Mouse (Mus musculus): ENCODE measurements around the gene Grpel1.
A peak's percentile ranks its signal among the peaks of the same experiment; 100 is the strongest.

Gene Grpel1

DNA sequence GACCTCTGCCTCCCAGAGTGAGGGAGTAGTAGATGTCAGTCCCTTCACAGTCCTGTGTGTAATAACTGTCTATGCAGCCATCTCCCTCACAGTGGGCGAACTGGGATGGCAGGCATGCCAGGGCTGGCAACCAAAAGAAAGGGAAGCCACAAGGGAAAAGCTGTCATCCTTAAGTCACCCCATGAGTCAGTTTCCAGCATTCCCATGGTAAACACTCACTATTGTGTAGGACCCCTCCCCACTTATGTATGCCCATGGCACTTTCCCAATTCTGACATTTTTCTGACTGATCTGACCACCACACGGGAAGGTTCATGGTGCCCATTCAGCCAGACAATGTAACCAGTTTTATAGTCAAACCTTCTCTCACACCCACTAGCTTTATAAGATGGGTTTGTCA is 4.1 kb upstream of the Grpel1 start:
- DNase-seq (ENCODE audit: extremely low read depth, low read depth, low spot score), result no peak

DNA sequence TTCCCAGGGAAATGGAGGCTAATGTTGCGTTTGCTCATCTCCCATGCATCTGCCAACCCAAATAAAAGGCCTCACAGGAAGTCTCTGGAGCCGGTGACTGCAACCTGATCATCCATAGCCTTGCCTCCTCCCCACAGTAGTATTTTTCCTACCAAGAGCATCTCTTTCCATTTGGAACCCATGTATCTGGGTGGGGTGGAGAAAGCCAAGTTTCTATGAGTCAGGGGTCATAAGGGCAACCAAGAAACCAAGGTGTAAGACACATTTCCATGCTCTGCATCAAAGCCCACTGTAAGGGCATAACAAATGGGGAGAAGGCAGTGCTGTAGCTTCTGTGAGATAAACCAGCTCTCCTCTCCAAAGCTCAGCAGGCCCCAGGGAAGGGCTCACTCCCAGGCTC is 3.6 kb upstream of the Grpel1 start:
- DNase-seq (ENCODE audit: extremely low read depth, low read depth, low spot score), result no peak

DNA sequence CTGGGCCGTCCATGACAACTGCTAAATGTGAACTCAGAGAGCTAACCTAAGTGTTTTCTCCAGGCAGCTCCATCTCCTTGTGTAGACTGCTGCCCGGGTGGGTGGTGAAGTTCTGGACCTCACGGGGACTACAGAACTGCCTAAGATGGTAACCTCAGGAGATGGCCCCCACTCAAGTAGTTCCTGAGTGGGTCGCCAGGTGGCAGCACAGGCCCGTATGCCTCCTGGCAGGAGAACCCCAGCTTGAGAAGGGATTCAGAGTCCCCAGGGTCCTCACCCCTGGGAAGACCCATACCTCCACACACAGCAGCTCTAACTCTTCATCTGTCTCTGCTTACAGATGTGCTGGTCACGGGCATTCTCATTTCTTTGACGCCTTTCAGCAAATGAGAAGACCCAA is 2.0 kb upstream of the Grpel1 start:
- no peak for DNase-seq (ENCODE audit: extremely low read depth, low read depth, low spot score)

DNA sequence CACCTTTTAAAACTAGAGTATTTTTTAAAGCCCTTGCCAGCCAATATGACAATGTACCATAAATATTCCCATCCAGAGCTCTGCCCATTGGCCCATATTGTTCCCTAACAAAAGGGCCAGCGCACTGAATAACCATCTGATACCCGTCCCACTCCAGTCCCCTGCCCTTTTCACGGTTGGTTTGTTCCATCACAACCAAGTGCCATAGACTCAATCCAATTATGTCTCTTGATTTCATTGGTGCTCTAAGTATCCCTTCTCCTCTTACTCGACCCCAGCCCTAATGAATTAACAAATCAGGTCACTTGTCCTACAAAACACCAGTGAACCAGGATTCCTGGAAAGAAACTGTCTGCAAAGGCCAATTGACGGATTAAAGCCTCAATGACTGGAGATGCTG is 1.4 kb upstream of the Grpel1 start:
- no peak for DNase-seq (ENCODE audit: extremely low read depth, low read depth, low spot score)

GRCm38 (mm10) chr5:36465889-36466288 is 1.1 kb downstream of the Grpel1 start:
- no peak for DNase-seq (ENCODE audit: extremely low read depth, low read depth, low spot score)

DNA sequence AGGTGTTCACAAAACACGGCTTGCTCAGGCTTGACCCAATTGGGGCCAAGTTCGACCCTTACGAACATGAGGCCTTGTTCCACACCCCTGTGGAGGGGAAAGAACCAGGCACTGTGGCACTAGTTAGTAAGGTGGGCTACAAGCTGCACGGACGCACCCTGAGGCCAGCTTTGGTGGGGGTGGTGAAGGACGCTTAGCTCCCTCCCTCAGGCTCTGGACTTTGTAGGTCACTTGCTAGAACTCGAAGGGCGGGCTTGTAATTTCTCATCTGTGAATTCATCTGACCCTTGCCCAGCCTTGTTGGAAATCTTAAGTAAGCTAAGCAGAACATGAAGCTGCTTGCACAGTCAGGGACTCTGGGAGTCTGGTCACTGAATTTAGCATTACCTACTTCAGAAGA is 6.4 kb downstream of the Grpel1 start:
- no peak for DNase-seq (ENCODE audit: extremely low read depth, low read depth, low spot score)

GRCm38 (mm10) chr5:36472876-36473655 is 8.3 kb downstream of the Grpel1 start:
- no peak for DNase-seq (ENCODE audit: extremely low read depth, low read depth, low spot score)

DNA sequence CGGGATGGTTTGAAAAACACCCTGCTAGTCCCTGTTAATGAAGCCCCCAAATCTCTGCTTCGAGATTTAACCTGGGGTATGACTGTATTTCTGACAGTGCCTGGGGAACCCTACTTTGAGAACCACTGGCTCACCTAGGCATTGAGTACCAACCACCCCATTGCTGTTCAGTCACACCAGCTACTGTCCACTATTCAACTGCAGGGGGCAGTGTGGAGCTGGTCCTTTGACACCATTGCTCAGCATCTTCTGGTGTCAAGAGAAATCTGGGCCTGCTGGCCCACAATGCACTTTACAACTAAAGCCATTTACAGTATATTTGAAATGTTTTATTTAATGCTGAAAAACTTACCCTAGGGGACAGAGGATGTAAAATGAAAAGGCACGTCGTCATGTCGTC is 9.5 kb downstream of the Grpel1 start:
- DNase-seq (ENCODE audit: extremely low read depth, low read depth, low spot score), result no peak

GRCm38 (mm10) chr5:36477486-36477885 is 12.7 kb downstream of the Grpel1 start:
- no peak for DNase-seq (ENCODE audit: extremely low read depth, low read depth, low spot score)

- DNase-seq (ENCODE audit: extremely low read depth, low read depth, low spot score), result no peak
These were observed 14.0 kb downstream of the Grpel1 start for GRCm38 (mm10) chr5:36478540-36479420.

DNA sequence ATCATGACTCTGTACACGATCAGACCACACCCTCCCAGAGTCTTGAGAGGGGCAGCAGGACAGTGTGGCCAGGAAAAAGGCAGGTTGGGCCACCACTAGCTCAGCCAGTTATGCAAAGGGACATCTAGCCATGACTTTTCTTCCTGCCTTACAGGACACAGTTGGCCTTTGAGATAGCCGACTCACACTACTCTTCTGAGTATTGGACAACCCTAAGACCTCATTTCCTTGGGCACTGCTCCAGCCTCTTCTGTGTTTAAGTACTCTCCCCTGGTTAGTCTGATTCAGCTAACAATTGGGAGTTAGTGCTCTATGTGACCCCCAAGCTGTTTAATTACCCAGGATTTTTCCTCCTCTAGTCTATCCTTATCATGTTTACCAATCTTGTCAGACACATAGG is 14.9 kb downstream of the Grpel1 start:
- DNase-seq (ENCODE audit: extremely low read depth, low read depth, low spot score), result no peak

DNA sequence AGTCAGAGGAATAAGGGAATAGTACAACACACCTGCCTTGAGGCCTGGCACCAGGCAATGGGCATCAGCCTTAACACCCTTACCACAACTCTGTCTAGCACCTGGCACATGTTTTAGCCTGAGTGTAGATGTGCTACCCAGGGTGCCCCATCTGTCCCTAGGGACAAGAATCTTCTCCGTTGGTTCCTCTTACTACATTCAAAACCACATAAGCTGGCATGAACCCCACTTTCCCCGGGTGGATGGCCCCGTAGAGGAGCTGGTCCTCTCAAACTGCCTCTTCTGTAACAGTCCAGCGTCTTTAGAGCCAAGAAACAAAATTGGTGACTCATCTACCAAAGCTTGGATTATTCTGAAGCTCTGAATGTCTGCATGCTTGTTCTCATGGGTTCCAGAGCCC is 15.6 kb downstream of the Grpel1 start:
- no peak for DNase-seq (ENCODE audit: extremely low read depth, low read depth, low spot score)

GRCm38 (mm10) chr5:36481114-36481513 is 16.3 kb downstream of the Grpel1 start:
- no peak for DNase-seq (ENCODE audit: extremely low read depth, low read depth, low spot score)

GRCm38 (mm10) chr5:36483203-36484101 is 18.7 kb downstream of the Grpel1 start:
- DNase-seq (ENCODE audit: extremely low read depth, low read depth, low spot score), result no peak

DNA sequence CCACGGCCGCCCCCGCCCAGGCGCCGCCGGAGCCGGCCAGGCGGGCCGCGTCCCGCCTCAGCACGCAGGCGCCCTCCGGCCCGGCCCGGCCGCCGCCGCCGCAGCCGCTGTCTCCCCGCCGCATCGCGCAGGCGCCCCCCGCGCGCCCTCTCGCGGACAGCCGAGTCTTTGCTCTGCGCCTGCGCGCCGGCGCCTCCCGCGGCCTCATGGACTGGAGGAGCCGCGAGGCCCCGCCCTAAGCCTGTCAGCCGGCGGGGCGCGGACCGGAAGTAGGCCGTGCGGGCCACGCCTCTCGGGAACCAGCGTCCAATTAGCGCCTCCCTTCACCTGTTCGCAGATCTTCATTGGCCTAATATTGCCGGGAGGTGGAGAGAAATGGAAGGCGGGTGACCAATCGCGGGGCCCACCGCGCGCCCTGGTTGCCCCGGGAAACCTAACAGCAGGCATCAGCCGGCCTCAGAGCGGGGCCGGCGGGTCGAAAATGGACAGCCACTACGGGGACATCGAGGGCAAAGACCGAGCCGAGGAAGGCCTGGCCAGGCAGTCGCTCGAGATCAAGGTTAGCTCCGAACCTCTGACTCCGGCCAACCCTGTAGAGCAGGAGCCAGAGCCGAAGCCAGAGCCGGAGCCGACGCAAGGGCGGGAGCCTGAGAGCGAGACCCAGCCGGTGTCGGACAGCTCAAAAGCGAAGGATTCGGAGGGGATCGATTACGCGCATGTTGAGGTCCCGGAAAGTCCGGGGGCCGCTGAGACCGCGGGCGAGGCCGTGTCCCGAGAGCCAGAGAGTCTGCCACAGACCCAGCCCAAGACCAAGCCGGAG is 19.6 kb downstream of the Grpel1 start, which contains the start of the genes Tada2b and Ccdc96:
Tada2b (minus strand) TSS at position 115 of the 820 bp plus-strand sequence.
Ccdc96 (plus strand) TSS at position 418 of the 820 bp plus-strand sequence.
- peak; percentile 72 for DNase-seq (ENCODE audit: extremely low read depth, low read depth, low spot score)

DNA sequence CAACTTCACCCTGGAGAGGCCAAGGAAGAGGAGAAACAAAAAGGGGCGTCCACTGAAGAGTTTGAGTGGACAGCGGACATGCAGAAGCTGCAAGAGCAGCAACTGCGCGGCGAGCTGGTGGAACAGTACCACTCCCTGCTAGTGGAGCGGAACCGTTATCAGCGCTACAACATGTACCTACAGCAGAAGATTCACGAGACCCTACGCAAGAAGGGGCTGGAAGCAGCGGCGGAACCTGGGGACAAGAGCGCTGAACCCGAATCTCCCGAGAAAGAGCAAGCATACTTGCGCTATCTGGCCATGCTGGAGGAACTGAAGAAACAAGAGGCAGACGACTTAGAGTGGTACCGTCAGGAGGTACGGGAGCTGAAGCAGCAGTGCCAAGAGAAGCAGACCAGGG is 20.5 kb downstream of the Grpel1 start:
- DNase-seq (ENCODE audit: extremely low read depth, low read depth, low spot score), result no peak

DNA sequence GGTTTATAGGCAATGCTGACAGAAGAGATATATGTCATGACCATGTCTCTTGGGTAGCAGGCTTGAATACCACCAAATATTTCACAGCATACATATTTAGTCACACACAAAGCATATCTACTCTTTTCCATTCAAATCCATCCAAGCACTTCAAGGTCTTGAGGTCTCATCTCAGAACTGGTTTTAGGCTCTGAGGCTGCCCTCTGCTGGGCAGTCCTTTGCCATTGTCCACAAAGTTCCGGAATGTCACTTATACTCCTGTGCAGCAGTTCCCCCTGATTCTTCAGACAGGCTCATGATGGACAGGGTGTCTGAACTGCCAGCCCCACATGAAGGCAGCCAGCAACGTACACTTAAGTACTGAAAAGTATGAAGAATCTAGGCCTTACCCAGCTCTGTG is 24.4 kb downstream of the Grpel1 start:
- no peak for DNase-seq (ENCODE audit: extremely low read depth, low read depth, low spot score)

DNA sequence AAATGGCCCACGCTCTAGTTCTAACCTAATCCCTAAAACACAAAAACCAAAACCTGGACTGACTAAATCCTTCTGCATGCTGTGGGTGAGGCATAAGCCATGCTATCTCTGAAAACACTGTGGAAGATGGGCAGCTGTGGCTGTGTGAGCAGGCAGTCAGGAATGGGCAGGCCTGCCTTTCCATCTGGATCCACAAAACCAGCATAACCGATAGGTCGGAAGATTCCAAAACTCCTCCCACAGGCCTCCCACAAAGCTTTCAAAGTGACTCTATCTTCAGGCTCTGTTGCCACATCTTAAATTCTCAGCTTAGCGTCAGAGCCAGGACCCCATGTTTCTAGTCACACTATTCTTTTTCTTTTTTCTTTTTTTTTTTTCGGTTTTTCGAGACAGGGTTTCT is 29.1 kb downstream of the Grpel1 start:
- DNase-seq (ENCODE audit: extremely low read depth, low read depth, low spot score), result no peak

- DNase-seq (ENCODE audit: extremely low read depth, low read depth, low spot score), result no peak
These were observed 29.9 kb downstream of the Grpel1 start for GRCm38 (mm10) chr5:36494709-36495108.

- no peak for DNase-seq (ENCODE audit: extremely low read depth, low read depth, low spot score)
These were observed 40.4 kb downstream of the Grpel1 start for GRCm38 (mm10) chr5:36505235-36505634.

Measured in fat pad, adult 2 months (tissue).